Mouse (Mus musculus) heart, postnatal 14 days (tissue): ENCODE results near the gene Cx3cl1. TPM values are rescaled to one million over a fixed set of nuclear protein-coding genes. Genes with fewer than 3 reads are reported as not detected.
A peak's percentile ranks its signal among the peaks of the same experiment; 100 is the strongest.

Source experiments
- DNase-seq, 2 experiments: peaks; one replicate each; pipeline ENCODE4 v3.0.0; 2021 to 2022
- intact Hi-C: fragments of 180-260 bp; cut with DNase I; formaldehyde crosslinking; loops from one replicate; pipeline ENCODE4 v1.15.1; 2025
- total RNA-seq, 2 experiments: library from RNA; stranded (reverse); gene quantifications; 2 replicates each; pipeline ENCODE4 v1.2.3; 2021

Gene Cx3cl1
- total RNA-seq, 2 experiments from 2014 or later: 2.8 to 3.2 TPM

- intact Hi-C loops: no loop called here
- no peak for DNase-seq
These were observed 23.0 kb downstream of the Cx3cl1 start for GRCm38 (mm10) chr8:94794782-94795181.

DNA sequence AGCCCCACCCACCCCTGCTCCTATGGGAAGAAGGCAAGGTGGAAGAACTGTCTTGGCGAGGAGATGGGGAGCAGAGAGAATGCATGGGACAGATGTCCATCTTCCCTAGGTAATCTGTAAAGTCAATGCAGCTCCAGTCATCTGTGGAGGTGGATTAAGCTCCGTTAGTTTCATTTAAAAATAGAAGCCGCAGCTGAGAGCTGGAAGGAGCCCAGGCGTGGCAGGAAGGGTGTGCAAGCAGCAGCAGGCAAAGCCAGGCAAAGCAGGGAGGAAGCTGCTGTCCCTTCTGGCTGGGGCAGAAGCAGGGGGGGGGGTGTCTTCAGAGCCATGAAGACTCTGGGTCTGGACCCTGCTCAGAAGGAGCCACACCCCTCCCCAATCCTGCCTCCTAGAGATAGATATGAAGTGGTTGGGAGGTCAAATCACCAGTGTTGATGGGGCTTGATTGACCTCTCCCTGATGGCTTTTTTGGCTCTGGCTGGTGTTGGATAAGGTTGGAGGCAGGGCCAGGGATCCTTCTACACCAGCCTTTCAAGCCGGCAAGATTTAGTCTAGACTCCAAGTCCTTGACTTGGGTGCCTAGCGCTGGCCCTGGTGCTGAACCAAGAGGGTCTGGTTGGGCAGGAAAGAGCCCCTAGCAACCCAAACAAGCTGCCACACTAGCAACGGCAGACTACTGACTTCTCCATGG is 28.6 kb downstream of the Cx3cl1 start:
- intact Hi-C loops: no loop called here
- no peak for DNase-seq

DNA sequence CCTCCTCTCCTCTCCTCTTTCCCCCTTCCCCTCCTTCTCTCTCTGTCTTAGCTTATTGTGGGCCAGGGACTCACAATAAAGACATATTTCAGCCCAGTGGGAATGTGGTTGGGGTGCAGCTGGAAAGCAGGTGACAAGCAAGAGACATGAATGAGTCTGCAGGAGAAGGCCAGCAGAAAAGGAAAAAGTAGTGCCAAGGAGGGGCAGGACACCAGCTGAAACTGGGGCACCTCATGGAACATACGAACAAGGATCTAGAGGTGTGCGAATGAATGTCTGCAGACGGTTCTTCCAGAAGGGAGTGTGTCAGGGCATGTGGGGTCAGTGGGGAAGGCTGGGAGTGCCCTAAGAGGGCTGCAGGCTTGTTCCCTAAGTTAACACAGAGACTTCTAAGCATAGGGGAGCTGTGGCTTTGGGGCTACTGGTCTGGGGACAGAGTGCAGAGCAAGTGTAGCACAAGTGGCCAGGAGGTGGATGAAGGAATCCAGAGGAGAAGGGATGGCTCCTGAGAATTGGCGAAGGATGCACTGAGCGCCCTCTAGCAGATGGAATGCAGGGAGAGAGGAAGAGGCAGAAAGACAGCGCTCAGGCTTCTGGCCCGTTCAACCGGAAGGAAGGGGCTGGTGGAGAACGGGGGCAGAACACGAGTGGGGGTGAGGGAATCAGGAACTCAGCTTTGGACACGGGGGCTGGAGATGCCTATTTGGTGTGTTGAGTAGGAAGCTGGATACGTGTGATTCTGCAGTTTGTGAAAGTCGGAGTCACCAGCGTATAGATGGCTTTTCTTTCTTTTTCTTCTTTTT is 29.7 kb downstream of the Cx3cl1 start:
- intact Hi-C loops: no loop called here
- peak; percentile 30 to 45 for DNase-seq

GRCm38 (mm10) chr8:94802375-94802774 is 30.6 kb downstream of the Cx3cl1 start:
- no peak for DNase-seq
- intact Hi-C loops: no loop called here

DNA sequence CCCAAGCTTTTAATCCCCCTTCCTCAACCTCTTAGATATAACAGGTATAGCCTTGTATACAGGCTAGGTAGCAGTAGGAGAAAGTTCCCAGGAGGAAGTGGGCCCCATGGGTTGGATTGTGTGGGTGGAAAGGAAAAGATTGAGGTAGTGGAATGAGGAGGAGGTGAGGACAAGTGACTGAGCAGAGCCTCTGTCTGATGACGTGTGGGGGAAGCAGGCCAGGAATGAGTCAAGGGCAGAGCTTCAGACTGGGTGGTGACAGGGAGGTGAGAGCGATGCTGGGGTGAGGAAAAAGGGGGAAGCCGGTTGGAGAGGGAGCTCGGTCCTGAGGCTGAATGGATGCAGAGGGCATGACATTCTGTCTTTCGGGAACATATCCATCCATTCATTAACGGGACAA is 31.7 kb downstream of the Cx3cl1 start:
- DNase-seq: no peak
- intact Hi-C loops: no loop called here

DNA sequence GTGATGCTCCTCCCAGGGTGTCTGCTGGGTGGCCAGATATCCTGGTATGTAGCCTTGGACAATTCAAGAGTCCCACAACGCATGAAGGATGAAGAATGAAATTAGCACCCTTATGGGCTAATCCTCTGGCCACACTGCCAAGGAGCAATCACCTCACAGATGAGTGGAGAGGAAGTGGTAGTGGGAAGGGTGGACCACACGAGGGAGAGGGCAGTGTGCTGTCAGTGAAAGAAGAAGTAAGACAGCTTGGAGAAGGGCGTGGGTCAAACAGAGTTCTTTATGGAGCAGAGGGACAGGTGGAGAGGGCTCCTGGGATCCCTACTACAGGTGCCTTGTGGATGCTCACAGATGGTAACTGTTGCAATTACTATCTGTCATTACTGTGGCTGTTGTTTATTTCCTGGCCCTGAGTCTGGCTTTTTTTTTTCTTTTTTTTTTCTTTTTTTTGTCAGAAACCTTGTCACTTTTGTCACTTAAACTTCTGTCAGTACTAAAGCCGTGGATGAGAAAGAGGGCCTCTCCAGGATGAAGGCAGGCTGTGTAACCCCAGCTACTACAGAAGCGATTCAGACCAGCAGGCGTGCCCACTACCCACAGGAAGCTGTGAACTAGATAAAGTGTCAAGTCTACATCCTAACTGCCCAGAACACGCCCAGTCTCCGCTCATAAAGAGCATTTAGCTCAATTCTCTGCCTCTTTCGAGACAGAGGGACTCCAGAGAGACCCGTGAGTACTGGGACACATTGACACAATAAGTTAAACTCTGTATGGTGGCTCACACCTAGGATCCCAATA is 32.9 kb downstream of the Cx3cl1 start:
- DNase-seq: no peak
- intact Hi-C loops: no loop called here

DNA sequence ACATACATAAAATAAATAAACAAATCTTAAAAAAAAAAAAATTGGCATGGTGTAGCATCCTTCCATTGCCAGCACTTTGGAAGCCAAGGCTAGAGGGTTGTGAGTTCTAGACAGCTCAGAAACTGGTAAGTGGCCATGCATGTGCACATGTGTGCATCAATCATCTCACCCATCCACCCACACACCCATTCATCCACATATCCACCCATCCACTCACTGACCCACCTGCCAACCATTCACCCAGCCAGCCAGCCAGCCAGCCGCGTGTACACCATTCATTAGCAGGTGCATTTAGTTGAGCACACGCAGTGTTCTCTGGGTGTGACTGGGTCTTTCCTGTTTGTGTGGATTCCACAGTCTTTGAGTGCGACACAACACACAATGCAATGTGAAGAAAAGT is 34.0 kb downstream of the Cx3cl1 start:
- no peak for DNase-seq
- intact Hi-C loops: no loop called here

- intact Hi-C loops: no loop called here
- no peak for DNase-seq
These were observed 35.7 kb downstream of the Cx3cl1 start for GRCm38 (mm10) chr8:94807506-94807905.

GRCm38 (mm10) chr8:94808372-94808771 is 36.6 kb downstream of the Cx3cl1 start:
- intact Hi-C loops: no loop called here

DNA sequence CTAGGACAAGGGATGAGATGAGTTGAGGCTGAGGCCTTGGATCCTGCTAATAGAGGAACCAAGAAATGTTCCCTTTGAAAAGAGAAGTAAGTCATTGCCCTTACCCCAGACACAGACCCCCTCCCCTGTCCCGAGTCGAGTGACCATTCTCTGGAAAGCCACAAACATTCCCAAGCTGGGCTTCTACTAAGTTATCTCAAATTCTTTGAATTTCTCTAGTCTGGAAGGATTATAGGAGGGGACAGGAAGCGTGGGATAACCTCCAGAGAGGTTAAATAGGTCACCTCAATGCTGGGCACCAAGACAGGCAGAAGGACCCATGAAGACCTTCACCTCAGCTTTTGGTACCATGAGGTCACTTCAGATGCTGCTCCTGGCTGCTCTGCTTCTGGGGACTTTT is 38.3 kb downstream of the Cx3cl1 start, which contains the start of gene Ccl17:
Gene Ccl17 (plus strand): TSS at position 301 of the 400 bp plus-strand sequence.
- no peak for DNase-seq
- intact Hi-C loops: loop anchor here (5.0 to 10.0 kb wide), 3 partner anchors 213 to 315 kb away; no protein-coding TSS in a partner anchor

More at GRCm38 (mm10) chr8:94808372-94808771, 36.6 kb downstream of the Cx3cl1 start:
- no peak for DNase-seq

- intact Hi-C loops: loop anchor here (5.0 to 10.0 kb wide), 3 partner anchors 214 to 316 kb away; no protein-coding TSS in a partner anchor
- DNase-seq: no peak
These were observed 39.0 kb downstream of the Cx3cl1 start for GRCm38 (mm10) chr8:94810855-94811254.

GRCm38 (mm10) chr8:94811654-94812053 is 39.8 kb downstream of the Cx3cl1 start:
- intact Hi-C loops: loop anchor here (1.0 to 10.0 kb wide), 4 partner anchors 107 to 317 kb away; no protein-coding TSS in a partner anchor
- no peak for DNase-seq

DNA sequence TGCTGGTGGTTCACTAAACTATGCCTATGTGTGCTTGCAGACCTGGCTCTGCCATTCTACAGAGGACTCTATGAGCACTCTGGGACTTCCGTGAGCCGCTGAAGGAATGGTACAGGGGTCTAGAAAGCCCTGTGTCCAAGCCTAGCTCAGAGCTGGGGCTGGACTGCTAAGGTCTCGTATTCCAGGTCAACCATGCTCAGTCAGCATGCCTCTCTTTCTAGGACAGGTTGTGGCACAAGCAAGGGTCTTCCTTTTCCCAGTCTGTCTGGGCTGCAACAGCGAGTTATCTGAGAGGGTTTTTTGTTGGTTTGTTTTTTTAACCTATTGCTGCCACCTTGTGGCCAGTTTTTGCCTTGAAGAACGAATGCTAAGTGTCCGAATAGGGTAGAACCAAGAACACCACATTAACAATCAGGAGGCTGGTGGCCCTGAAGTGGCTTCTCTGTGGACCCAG is 40.9 kb downstream of the Cx3cl1 start:
- peak; percentile 83 to 89 for DNase-seq
- intact Hi-C loops: loop anchor here (1.0 to 10.0 kb wide), 4 partner anchors 108 to 318 kb away; no protein-coding TSS in a partner anchor

GRCm38 (mm10) chr8:94814556-94814955 is 42.7 kb downstream of the Cx3cl1 start:
- DNase-seq: peak in 1 of 2 experiments; percentile 42
- intact Hi-C loops: loop anchor here (2.0 to 10.0 kb wide), 4 partner anchors 94 to 320 kb away; no protein-coding TSS in a partner anchor

- no peak for DNase-seq
- intact Hi-C loops: loop anchor here (10.0 kb wide), 2 partner anchors 293 to 323 kb away; no protein-coding TSS in a partner anchor
These were observed 46.1 kb downstream of the Cx3cl1 start for GRCm38 (mm10) chr8:94817933-94818332.

DNA sequence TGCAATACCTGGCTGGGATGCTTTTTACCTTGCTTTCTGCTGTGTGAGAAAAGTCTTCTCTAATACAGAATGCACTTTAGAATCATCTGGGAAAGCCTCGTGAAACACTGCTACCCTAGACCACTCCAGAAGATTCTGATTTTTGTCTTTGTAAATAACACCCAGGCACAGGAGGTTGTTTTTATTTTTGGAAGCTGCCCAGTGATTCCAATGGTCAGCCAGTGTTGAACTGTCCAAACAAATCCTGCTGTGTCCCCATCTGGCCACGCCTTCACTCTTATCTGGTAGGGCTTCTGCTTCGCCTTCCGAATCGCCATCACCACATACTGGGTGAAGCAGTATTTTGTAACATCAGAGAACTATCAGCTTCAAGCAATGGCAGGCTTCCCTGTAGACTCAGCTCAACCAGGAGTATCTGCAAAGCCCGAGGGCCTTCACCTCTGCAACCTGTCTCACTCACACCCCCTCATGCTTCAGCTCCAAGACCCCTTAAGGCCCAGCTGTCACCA is 47.9 kb downstream of the Cx3cl1 start:
- intact Hi-C loops: loop anchor here (10.0 kb wide), 2 partner anchors 295 to 325 kb away; no protein-coding TSS in a partner anchor

GRCm38 (mm10) chr8:94820553-94820952 is 48.7 kb downstream of the Cx3cl1 start:
- intact Hi-C loops: no loop called here
- no peak for DNase-seq

More for the DNA sequence above, 47.9 kb downstream of the Cx3cl1 start:
- no peak for DNase-seq

DNA sequence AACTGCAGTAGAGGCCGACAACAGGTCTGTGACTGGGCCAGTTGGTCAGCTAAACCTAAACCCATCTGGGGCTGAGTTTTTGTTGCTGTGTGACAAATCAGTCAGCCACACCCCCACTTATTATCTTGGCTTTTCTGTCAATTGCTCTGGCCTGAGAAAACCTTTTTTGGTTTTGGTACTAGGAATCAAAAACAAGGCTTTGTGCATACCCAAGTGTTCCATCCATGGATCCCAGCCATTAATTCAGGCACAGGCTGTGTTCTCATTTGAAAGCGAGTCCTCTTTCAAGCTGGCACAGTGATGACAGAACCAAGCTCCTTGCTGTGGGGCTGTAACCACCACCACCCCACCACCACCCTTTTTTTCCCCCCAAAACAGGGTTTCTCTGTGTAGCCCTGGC is 49.6 kb downstream of the Cx3cl1 start:
- DNase-seq: no peak
- intact Hi-C loops: no loop called here

- intact Hi-C loops: loop anchor here (2.0 kb wide), 1 partner anchor 86 kb away; no protein-coding TSS in a partner anchor
- DNase-seq: peak; percentile 63 to 76
These were observed 51.1 kb downstream of the Cx3cl1 start for GRCm38 (mm10) chr8:94822637-94823560.
